Mouse (Mus musculus) C2C12 (cell line): ENCODE measurements around the gene Frmd6.

Experiments
- CTCF ChIP-seq: IDR thresholded peaks from one replicate; pipeline ENCODE4 v1.5.1; 2011; ENCODE audit not compliant: control insufficient read depth, insufficient read depth, insufficient read length
- MAX ChIP-seq: IDR thresholded peaks from one replicate; pipeline ENCODE4 v1.6.1; 2011; ENCODE audit warnings: mild to moderate bottlenecking, control low read depth

- no peak for TF ChIP-seq CTCF
- no peak for TF ChIP-seq MAX
Observed at GRCm38 (mm10) chr12:70881854-70882253, 56.5 kb downstream of the Frmd6 start.
